Mouse (Mus musculus) liver, embryonic 12.5 days (tissue): ENCODE data around the gene Tfip11. TPM values are rescaled to one million over a fixed set of nuclear protein-coding genes. Genes with fewer than 3 reads are reported as not detected.

Experiments used
- polyA plus RNA-seq: library from polyadenylated mRNA; unstranded; fragments of >200 nt; fragmentation: Nextera tagmentation; extraction: Ambion mirVana; gene quantifications from 2 replicates; pipeline ENCODE4 v1.2.1, GENCODE M21; 2016

The Tfip11 gene
- polyA plus RNA-seq, 1 experiment from 2014 or later: 20.7 TPM

Other genes starting within 250 kb of the Tfip11 start
- 0.73 and 0.77 TPM in 2 replicates for gene Cryba4, start 73.8 kb upstream of the Tfip11 start, polyA plus RNA-seq
- gene Crybb1, start 70.5 kb upstream of the Tfip11 start, polyA plus RNA-seq: 0.15 and 0.16 TPM in 2 replicates
- gene Tpst2, start 49.7 kb upstream of the Tfip11 start, polyA plus RNA-seq: 40.5 and 45.1 TPM in 2 replicates
- gene Srrd, start 16.7 kb downstream of the Tfip11 start, polyA plus RNA-seq: 23.1 and 26.1 TPM in 2 replicates
- 17.2 and 18.7 TPM in 2 replicates for gene Hps4, start 16.7 kb downstream of the Tfip11 start, polyA plus RNA-seq
- 0.35 and 0.41 TPM in 2 replicates for gene Gm6583, start 29.7 kb downstream of the Tfip11 start, polyA plus RNA-seq
- 0.93 and 1.1 TPM in 2 replicates for gene Asphd2, start 68.5 kb downstream of the Tfip11 start, polyA plus RNA-seq
- gene Gm6588, start 123.1 kb downstream of the Tfip11 start, polyA plus RNA-seq: not detected in 2 replicates